Mouse (Mus musculus) G1E-ER4 (cell line): Measurements from ENCODE around the gene Gata2. TPM values are rescaled to one million over a fixed set of nuclear protein-coding genes. Genes with fewer than 3 reads are reported as not detected.

Experiments
- GATA1 ChIP-seq: IDR thresholded peaks from one replicate; pipeline ENCODE4 v1.8.0; 2012; ENCODE audit warnings: low read length, inconsistent platforms
- polyA plus RNA-seq: library from polyadenylated mRNA; stranded (reverse); fragments of >175 nt; gene quantifications from 2 replicates; pipeline ENCODE4 v1.2.3, GENCODE M21; 2012

Gene Gata2
- 1,839 and 2,306 TPM in 2 replicates for polyA plus RNA-seq

DNA sequence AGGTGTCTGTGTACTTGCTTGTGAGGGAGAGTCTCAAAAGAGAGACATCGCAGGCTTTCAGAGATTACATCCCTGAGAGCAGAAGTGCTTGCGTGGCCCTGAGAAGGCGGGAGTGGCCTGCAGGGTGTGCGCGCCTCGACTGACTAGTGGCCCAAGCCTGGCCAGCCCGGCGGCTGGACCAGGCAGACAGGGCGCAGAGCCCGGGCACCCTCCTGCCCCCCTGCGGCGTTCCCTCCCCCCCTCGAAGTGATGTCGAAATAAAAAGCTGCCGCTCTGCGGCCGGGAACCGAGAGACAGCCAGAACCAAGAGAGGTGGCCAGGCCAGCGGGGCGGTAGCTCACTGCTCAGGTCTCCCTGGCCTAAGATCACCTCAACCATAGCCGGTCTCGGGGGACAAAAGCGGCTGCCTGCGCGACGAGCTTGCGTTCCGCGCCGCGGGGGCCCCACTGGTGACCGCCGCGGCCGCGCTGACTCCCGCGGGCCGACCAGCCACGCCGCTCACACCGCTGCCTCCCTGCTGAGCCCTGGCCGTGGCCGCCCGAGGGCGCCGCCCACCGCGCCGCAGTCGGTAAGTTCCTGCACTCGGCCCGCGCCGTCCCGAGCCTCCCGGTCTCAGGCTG is at the start of gene Gata2:
TSS of gene Gata2 (plus strand) at position 459 of the 620 bp plus-strand sequence.
- no peak for TF ChIP-seq GATA1

DNA sequence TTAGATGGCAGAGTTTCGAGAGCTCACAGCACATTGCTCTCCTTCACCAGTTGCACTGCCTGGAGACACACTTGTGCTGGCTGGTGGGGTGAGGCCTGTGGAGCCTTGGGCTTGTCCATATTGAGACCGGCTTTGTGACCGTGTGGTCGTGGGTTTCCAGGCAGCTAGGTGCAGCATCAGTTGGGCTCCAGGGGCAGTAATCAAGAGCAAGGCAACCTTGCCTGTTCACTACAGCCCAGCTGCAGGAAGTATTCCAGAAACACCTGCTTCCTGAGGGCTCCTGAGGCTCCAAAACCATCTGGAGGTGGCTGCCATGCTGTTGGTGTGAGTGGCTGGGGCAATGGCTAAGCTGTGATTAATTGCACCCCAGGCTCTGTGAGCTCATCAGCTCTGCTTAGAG is 47.9 kb upstream of the Gata2 start:
- no peak for TF ChIP-seq GATA1

DNA sequence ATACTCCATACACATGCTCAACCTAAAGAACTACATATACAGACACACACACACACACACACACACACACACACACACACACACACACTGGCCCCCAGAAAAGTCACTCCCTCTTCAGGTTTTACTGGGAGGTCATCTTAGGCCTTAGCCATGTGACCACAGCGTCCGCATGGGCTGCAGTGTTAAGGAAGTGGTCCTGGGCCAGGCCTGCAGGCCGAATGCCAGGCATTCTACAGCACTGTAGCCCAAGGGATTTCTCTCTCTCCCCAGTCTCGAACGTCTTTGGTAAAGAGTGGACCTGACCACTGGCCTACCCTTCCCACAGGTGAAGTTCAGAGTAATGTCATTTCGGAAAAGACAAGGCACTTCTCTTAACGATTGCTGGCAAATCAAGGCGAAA is 47.1 kb upstream of the Gata2 start:
- no peak for TF ChIP-seq GATA1

DNA sequence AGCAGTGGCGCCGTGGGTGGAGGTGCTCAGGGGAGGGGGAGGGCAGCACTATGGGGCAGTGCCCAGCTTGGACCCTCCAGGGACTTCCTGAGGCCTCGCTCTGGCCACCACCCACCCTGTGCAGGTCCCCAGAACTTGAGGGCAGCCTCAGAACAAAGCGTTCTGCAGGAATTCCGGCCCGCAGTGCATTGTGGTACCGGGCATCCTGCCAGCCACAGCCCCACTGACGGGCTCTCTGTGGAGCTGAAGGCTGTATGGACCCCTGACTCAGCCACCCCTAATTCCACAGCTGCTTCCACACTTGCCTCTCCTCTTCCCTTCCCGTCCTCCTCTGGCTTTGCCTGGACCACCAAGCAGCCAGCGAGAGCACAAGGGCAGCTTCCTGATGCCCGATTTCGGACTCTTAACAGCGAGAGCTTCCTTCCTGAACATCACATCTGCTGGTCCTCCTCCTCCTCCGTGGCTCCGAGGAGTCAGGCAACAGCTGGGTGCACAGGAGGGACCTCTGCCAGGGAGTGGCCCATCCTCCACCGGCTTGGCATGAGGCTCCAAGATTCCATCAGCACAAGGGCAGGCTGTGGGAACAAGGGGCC is 46.2 kb upstream of the Gata2 start:
- TF ChIP-seq GATA1 = no peak

DNA sequence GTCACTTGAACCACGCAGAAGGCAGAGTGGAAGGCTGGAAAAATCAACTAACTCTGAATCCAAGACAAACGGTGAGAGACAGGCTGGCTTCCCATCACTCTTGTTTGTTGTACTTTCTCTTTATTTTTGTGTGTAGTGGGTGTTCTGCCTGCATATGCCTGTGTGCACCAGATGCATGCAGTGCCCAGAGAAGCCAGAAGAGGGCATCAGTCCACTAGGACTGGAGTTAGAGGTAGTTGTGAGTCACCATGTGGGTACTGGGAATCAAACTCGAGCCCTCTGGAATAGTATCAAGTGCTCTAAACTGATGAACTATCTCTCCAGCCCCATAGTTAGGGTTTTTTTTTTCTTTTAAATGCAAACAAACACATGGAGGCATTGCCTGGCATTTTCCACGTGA is 42.4 kb upstream of the Gata2 start:
- no peak for TF ChIP-seq GATA1

DNA sequence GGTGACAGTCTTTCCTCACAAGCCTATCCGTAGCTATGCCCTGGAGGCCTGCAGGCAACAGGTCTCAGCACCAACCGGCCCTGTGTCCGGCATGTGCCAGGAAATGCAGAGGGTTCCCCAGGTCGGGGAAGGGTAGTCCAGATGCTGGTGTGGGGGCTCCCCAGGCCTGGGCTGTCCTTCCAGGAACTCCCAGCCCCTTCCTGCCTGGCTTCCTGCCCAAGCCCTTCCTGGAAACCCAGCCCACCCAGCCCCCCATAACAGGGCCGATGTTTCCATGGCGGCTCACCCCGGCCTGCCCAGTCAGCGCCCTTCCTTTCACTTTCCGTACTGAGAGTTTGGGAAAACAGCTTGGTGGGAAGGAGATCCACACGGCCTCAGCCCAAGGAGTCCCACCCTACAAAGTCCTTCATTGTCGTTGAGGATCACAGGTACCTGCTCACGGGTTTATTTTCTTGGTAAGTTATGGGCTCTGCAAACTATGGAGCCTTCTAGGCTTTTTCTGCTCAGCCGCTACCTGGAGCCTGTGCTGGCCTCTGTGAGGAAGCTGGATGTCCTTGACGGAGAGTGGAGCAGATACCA is 41.5 kb upstream of the Gata2 start:
- TF ChIP-seq GATA1 = no peak

DNA sequence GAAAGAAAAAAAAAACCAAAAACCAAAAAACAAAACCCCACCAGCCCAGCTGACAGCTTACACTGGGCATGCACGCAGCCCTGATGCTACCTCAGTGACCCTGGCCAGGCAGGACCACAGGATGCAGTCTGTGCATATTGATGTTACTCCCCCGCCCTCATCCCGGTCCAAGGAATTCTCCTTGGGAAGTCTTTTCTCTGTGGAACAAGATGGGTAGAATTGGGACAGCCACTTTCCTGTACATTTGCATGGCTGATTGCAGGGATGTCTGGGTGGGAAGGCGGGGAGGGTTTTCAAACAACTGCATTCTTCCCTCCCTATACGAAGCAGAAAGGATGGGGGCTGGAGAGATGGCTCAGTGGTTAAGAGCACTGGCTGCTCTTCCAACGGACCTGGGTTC is 40.7 kb upstream of the Gata2 start:
- TF ChIP-seq GATA1 = no peak

DNA sequence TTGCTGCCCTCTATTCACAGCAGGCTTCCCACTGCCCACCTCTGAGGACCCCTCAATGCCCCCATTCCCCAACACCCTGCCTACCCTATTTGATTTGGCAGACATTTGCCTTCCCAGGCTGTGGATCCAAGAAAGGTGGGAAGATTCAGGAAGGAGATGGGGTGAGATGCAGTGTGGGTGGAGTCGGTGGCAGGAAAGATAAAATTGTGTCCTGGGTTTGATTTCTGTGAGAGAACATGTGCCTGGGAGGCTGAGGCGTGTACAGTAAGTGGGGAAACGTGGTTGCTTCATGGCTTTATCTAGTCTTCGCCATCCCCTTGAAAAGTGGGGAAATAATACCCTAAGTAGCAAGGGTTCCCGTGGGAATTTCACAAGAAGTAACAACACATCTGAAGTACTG is 34.9 kb upstream of the Gata2 start:
- no peak for TF ChIP-seq GATA1

DNA sequence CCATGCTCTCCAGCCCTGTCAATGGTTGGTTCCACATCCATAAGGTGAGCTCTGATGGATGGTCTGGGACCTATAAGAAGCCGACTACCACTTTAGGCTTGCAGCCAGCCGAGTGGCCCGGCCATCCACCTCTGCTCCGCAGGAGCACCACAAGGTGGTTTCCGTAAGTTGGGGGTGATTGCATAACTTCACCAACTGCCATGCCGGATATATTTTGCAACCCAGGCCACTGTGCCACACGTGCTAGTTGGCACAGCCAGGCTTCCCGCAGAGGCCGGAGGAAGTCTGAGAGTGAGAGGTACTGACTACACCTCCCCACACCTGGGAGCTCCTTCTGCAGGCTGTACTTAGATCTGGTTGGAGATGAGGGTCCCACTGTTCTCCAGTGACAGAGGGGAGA is 27.6 kb upstream of the Gata2 start:
- no peak for TF ChIP-seq GATA1

DNA sequence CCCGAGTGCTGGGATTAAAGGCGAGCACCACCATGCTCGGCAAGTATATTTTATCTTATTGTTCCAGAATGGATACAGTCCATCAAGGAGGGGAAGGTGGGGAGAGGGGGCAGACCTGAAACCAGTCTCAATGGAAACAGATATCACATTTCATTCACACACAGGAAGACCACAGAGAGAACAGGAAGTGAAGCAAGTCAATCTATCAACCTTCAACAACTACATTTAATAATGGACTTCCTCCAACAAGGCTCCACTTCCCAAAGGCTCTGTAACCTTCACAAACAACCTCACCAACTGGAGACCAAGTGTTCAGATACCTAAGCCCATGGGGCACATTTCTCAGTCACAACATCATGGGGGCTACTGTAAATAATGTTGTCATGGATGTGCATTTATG is 19.5 kb upstream of the Gata2 start:
- TF ChIP-seq GATA1 = no peak

DNA sequence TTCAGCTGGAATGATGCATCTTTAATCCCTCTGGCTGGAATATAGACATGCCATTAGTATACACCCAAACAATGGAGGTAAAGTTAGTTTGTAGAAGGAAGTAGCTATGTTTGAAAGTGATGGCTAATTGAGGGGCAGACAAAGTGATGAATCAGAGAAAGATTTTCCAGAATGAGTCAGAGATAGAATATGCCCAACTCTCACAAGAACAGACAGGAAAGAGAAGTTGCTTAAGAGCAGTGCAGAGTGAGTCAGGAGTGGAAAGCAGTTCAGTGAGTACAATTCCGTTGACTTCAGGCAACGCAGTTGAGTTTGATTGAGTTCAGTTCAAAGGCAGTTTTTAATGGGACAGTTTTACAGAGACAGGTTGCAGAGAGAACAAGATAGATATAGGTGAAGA is 19.0 kb upstream of the Gata2 start:
- no peak for TF ChIP-seq GATA1

DNA sequence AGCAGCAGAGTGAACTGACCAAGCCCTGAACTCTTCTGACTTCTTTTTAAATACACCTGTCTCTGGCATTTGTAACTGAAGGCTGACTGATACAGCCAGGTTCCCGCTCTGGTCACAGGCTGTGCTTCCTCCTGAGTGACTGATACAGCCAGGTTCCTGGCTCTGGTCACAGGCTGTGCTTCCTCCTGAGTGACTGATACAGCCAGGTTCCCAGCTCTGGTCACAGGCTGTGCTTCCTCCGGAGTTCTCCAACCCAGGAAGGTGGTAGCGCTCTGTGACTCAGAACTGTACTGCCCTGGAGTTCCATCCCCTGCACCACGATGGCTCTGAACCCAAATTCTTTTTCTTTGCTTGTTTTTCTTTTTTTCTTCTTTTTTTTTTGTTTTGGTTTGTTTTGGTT is 9.0 kb upstream of the Gata2 start:
- TF ChIP-seq GATA1 = no peak

DNA sequence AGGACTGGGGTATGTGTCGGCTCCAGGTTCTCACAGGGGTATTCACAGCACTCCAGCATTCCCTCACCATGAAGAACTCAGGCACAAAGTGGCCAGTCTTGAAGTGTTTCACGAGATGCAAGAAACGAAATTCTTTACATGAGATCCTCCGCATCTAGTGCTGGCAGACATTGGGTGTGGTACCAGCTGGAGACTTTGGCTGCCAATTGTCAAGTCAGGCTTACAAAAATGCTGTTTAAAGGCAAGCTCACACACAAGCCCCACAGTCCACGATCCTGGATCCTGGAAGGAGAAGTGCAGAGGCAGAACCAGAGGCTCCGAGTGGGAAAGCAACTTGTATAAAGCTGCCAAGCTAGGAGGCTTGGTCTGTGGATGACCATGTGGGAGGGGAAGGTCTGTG is 5.5 kb upstream of the Gata2 start:
- no peak for TF ChIP-seq GATA1

DNA sequence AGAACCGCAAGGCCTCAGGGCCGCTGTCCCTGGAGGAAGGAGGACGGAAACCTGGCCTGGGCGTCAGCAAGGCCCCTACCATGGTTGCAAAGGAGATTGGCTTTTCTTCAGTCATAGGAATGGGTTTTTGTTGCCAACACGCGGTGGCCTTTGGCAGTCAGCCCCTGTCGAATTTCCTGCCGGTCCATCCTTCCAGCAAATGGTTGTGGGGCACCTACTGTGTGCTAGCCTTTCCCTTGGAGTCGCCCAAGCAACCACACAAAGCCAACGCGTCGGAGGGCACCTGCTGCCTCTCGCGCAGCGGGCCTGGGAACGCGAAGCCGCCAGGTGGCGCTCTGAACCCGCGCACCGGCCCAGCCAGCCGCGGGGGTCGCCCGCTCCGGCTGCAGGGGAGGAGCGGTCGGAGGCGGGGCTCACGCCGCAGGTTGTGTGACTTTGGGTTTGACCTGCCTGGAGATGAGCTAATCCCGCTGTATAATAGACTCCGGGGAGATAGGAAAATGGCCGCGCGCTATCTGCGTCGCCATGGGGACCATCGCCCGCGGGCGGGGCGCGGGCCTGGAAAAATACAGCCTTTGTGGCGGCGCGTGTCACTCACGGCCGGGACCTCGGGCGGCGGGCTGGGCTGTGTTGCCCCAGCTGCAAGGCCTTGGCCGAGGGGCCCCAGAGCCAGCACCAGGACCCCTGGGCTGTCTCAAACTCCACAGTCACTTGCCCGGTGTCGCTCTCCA is 4.2 kb upstream of the Gata2 start:
- peak; percentile 59 for TF ChIP-seq GATA1

DNA sequence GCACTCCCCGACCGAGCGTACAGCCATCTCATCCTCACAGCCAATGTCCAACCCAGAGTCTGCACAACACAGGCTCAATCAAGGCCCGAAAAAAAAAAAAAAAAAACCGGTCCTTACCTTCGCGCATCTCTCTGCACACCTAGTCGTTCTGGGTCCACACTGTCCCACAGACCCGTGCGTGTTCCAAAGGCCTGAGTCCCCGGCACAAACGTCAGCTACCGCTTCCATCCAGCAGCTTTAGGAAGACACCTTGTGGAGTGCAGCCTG is 3.7 kb upstream of the Gata2 start:
- no peak for TF ChIP-seq GATA1

DNA sequence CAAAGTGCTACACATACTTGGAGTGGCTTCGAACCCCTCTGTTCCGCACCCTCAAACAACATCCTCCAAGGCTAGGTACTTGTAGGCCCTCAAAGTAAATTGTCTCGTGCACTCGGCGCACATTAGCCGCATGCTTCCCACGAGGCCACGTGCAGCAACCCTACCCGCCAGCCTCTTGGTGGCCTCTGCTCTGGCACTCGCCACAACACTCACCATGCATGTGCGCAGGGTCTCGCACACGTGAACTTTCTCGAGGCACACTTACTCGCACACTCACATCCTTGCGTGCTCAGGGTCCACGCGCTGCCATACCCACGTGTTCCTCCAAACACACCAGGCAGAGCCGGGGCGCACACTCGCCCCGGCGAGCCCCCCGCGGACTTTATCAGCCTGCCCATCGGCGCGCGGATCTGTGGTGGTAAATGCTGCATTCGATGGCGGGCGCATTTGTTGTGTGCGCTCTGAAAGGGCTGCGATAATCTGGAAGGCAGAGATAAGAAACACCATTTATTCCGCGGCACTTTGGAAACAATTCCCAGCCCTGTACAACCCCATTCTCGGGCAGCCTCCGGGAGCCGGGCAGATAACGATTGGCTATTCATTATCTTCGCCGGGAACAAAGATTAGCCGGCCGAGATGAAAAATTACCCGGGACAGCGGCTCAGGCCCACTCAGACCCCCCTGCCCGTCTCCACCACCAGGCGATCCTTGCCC is 3.2 kb upstream of the Gata2 start:
- TF ChIP-seq GATA1 = peak; percentile 91

DNA sequence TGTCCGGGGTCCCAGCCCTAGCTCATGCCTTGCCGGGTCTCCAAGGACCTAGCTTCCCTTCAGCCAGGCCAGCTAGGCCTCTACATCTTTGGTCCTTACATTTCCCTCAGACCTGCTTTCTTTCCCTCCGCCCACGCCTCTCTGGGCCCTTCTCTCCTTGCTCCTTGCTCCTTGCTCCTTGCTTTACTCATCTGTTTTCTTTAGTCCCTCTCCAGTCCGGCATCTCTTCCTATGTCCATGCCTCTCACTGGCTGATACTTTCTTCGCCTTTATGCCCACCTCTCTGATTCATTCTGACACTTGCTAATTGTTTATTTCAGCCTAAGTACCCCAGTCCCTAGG is 2.7 kb upstream of the Gata2 start:
- TF ChIP-seq GATA1 = no peak
